Mouse (Mus musculus): ENCODE measurements at regions not wholly inside any gene's neighbourhood (a gene's known extent, or its start where the extent isn't known, plus 50 kb on each side); places are given as distances from the start of the nearest gene placed in this dataset.
A peak's percentile ranks its signal among the peaks of the same experiment; 100 is the strongest.

DNA sequence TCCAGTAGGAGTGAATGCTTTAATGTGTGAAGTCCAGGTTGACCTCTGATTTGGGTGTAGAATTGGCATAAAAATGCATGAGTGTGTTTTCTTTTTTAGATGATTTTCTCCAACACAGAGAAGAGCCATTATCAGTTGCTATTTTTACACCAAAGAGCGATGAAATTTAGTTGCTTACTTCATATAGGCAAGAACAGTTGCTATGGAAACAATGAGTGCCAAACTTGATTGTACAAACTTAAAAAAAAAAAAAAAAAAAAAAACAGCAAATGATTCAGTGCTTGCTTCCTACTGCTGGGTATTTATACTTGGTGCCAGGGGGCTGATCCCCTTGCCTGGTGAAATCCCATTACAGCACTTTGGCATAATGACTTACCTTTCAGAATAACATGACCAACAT, 268.0 kb downstream of the Sec23a start:
- H3K27me3 ChIP-seq (ENCODE audit: control insufficient read depth, insufficient read depth, low read length) = no peaks in the 10 kb centered on the region
- 93% methylated on average over 1 of the region's 1 CpGs for WGBS
- no peak overlapping the region for H3K9ac ChIP-seq (replicated peaks; ENCODE audit: low read length)
- H3K4me3 ChIP-seq (replicated peaks; ENCODE audit: low read depth, low read length) = no peak overlapping the region
- no peaks in the 10 kb centered on the region for H3K36me3 ChIP-seq (ENCODE audit: control insufficient read depth, insufficient read depth, low read length)
- DNase-seq (no peak), ATAC-seq (ENCODE audit: low FRiP score, low TSS enrichment) (no peak)
- no peak overlapping the region for H3K27ac ChIP-seq (replicated peaks; ENCODE audit: low read depth, low read length)
- H3K9me3 ChIP-seq (ENCODE audit: control insufficient read depth, low read length) = no peaks in the 10 kb centered on the region
- H3K4me1 ChIP-seq (ENCODE audit: control insufficient read depth, insufficient read depth, low read length) = no peaks in the 10 kb centered on the region
- no peak overlapping the region for H3K4me2 ChIP-seq (ENCODE audit: low read length)

DNA sequence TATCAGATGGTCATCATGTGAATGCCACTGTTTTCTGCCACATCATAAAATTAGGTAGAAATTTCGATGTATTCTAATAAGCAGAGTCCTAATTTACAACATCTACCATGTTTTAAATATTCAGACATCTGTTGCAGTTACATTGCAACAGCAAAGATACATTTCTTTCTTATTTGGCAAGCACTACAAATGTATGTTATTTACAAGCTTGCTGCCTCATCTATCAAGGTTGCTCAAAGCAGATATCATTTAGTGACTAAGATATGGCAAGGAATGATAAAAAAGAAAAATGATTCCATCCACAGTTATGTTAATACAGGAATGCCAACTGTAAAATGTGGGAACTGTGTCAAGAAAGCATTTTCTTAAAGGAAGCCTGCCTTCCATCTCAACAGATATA, 283.7 kb downstream of the Sec23a start:
- no peak overlapping the region for H3K27ac ChIP-seq (replicated peaks; ENCODE audit: low read depth, low read length)
- H3K27me3 ChIP-seq (ENCODE audit: control insufficient read depth, insufficient read depth, low read length) = no peaks in the 10 kb centered on the region
- ATAC-seq (ENCODE audit: low FRiP score, low TSS enrichment) (no peak), DNase-seq (no peak)
- 55% methylated on average over 1 of the region's 1 CpGs for WGBS
- H3K9me3 ChIP-seq (ENCODE audit: control insufficient read depth, low read length) = no peaks in the 10 kb centered on the region
- H3K4me1 ChIP-seq (ENCODE audit: control insufficient read depth, insufficient read depth, low read length) = no peaks in the 10 kb centered on the region
- no peaks in the 10 kb centered on the region for H3K36me3 ChIP-seq (ENCODE audit: control insufficient read depth, insufficient read depth, low read length)
- H3K4me3 ChIP-seq (replicated peaks; ENCODE audit: low read depth, low read length) = no peak overlapping the region
- no peak overlapping the region for H3K9ac ChIP-seq (replicated peaks; ENCODE audit: low read length)
- no peak overlapping the region for H3K4me2 ChIP-seq (ENCODE audit: low read length)

DNA sequence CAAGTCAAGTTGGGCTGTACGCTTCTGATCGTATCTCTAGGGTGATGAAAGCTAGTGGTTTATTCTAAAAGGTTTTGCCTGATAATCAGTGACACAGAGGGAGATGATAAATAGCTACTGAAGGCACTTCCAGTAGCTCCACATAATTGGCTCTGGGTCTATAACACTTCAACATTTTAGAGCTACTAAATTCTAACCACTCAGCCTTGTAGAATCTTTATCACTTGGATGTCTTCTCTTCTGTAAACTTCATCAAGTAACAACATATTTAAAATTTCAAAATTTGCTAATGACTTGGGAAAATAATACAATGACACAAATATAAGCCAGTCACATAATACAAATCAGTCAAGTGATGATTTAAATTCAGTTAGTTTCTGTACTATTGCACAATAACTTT, 284.3 kb downstream of the Sec23a start:
- ATAC-seq (ENCODE audit: low FRiP score, low TSS enrichment) (no peak), DNase-seq (no peak)
- Histone ChIP-seq H3K4me2 (ENCODE audit: low read length) (no peak overlapping the region), H3K9ac (replicated peaks; ENCODE audit: low read length) (no peak overlapping the region), H3K36me3 (ENCODE audit: control insufficient read depth, insufficient read depth, low read length) (no peaks in the 10 kb centered on the region), H3K4me3 (replicated peaks; ENCODE audit: low read depth, low read length) (no peak overlapping the region), H3K27ac (replicated peaks; ENCODE audit: low read depth, low read length) (no peak overlapping the region), H3K9me3 (ENCODE audit: control insufficient read depth, low read length) (no peaks in the 10 kb centered on the region), H3K27me3 (ENCODE audit: control insufficient read depth, insufficient read depth, low read length) (no peaks in the 10 kb centered on the region), H3K4me1 (ENCODE audit: control insufficient read depth, insufficient read depth, low read length) (no peaks in the 10 kb centered on the region)
- 98% methylated on average over 2 of the region's 2 CpGs for WGBS

GRCm38 (mm10) chr12:58717908-58718307, 293.9 kb downstream of the Sec23a start:
- Histone ChIP-seq H3K27me3 (ENCODE audit: control insufficient read depth, insufficient read depth, low read length) (no peaks in the 10 kb centered on the region), H3K36me3 (ENCODE audit: control insufficient read depth, insufficient read depth, low read length) (no peaks in the 10 kb centered on the region), H3K9me3 (ENCODE audit: control insufficient read depth, low read length) (no peaks in the 10 kb centered on the region), H3K4me3 (replicated peaks; ENCODE audit: low read depth, low read length) (no peak overlapping the region), H3K4me1 (ENCODE audit: control insufficient read depth, insufficient read depth, low read length) (no peaks in the 10 kb centered on the region), H3K9ac (replicated peaks; ENCODE audit: low read length) (no peak overlapping the region), H3K4me2 (ENCODE audit: low read length) (no peak overlapping the region), H3K27ac (replicated peaks; ENCODE audit: low read depth, low read length) (no peak overlapping the region)
- ATAC-seq (ENCODE audit: low FRiP score, low TSS enrichment) (no peak), DNase-seq (no peak)
- WGBS = 94% methylated on average over 6 of the region's 6 CpGs

DNA sequence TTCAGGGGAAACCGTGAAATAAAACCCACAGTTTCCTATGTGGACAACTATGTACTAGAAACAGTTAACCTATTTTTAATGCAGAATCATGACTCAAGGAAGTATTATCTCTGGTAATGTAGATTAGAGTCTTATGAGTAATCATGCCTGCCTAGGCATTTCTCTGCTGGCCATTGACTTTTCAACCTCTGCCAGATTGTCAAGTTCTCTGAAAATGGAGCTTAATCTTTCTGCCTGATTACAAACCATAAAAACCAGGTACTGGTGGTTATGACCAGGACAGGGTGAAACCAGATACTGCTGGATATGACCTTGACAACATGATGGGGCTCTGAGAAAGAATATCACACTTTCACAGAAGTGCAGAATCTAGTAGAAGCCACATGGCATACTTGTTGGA, 297.6 kb downstream of the Sec23a start:
- Histone ChIP-seq H3K9me3 (ENCODE audit: control insufficient read depth, low read length) (no peaks in the 10 kb centered on the region), H3K4me3 (replicated peaks; ENCODE audit: low read depth, low read length) (no peak overlapping the region), H3K27ac (replicated peaks; ENCODE audit: low read depth, low read length) (no peak overlapping the region), H3K4me2 (ENCODE audit: low read length) (no peak overlapping the region), H3K9ac (replicated peaks; ENCODE audit: low read length) (no peak overlapping the region), H3K4me1 (ENCODE audit: control insufficient read depth, insufficient read depth, low read length) (no peaks in the 10 kb centered on the region), H3K27me3 (ENCODE audit: control insufficient read depth, insufficient read depth, low read length) (no peaks in the 10 kb centered on the region), H3K36me3 (ENCODE audit: control insufficient read depth, insufficient read depth, low read length) (no peaks in the 10 kb centered on the region)
- ATAC-seq (ENCODE audit: low FRiP score, low TSS enrichment) (no peak), DNase-seq (no peak)
- 89% methylated on average over 1 of the region's 1 CpGs for WGBS

- no peaks in the 10 kb centered on the region for H3K36me3 ChIP-seq (ENCODE audit: control insufficient read depth, insufficient read depth, low read length)
- WGBS = 81% methylated on average over 5 of the region's 5 CpGs
- no peaks in the 10 kb centered on the region for H3K9me3 ChIP-seq (ENCODE audit: control insufficient read depth, low read length)
- H3K4me3 ChIP-seq (replicated peaks; ENCODE audit: low read depth, low read length) = no peak overlapping the region
- no peaks in the 10 kb centered on the region for H3K27me3 ChIP-seq (ENCODE audit: control insufficient read depth, insufficient read depth, low read length)
- ATAC-seq (ENCODE audit: low FRiP score, low TSS enrichment) (no peak), DNase-seq (no peak)
- no peak overlapping the region for H3K27ac ChIP-seq (replicated peaks; ENCODE audit: low read depth, low read length)
- H3K4me2 ChIP-seq (ENCODE audit: low read length) = no peak overlapping the region
- H3K4me1 ChIP-seq (ENCODE audit: control insufficient read depth, insufficient read depth, low read length) = no peaks in the 10 kb centered on the region
- H3K9ac ChIP-seq (replicated peaks; ENCODE audit: low read length) = no peak overlapping the region
These were observed 316.1 kb downstream of the Sec23a start for GRCm38 (mm10) chr12:58695680-58696079.

- H3K36me3 ChIP-seq (ENCODE audit: control insufficient read depth, insufficient read depth, low read length) = no peaks in the 10 kb centered on the region
- no peaks in the 10 kb centered on the region for H3K9me3 ChIP-seq (ENCODE audit: control insufficient read depth, low read length)
- no peaks in the 10 kb centered on the region for H3K27me3 ChIP-seq (ENCODE audit: control insufficient read depth, insufficient read depth, low read length)
- DNase-seq = peak; percentile 18
- ATAC-seq (ENCODE audit: low FRiP score, low TSS enrichment) = peak; percentile 55; the same call in 1 of the 2 replicates
- no peak overlapping the region for H3K27ac ChIP-seq (replicated peaks; ENCODE audit: low read depth, low read length)
- no peak overlapping the region for H3K4me3 ChIP-seq (replicated peaks; ENCODE audit: low read depth, low read length)
- WGBS = 76% methylated on average over 3 of the region's 3 CpGs
- H3K4me2 ChIP-seq (ENCODE audit: low read length) = no peak overlapping the region
- no peak overlapping the region for H3K9ac ChIP-seq (replicated peaks; ENCODE audit: low read length)
- no peaks in the 10 kb centered on the region for H3K4me1 ChIP-seq (ENCODE audit: control insufficient read depth, insufficient read depth, low read length)
These were observed 341.7 kb downstream of the Sec23a start for GRCm38 (mm10) chr12:58669914-58670635.

DNA sequence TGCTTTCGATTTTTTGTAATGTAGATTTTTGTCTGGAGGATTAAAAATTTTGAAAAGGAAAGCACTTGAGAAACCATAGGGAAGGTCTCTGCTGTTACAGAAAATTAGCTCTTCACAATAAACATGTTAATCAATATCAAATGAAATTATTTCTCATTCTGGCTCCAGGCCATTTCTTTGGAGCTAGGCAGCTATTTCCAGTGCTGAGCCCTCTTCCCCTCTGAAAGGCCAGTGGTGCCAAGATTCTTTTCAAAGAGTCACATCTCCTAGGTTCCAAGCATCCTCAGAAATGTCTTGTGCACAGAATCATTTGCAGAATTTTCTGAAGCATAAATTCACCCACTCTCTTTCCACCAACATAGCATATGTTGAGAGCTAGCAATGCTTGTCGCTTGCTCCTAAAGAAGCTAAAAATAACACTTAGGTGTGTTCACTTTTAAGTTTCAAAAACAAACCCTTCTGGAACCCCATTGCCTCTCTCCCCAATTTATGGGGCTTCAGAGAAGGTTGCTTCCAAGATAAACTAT, 357.2 kb downstream of the Sec23a start:
- no peak overlapping the region for H3K4me2 ChIP-seq (ENCODE audit: low read length)
- no peak overlapping the region for H3K9ac ChIP-seq (replicated peaks; ENCODE audit: low read length)
- 0 out of 2 replicates have a peak, but pooled peaks cover 7% of the 10 kb centered on the region for H3K4me1 ChIP-seq (ENCODE audit: control insufficient read depth, insufficient read depth, low read length)
- no peaks in the 10 kb centered on the region for H3K27me3 ChIP-seq (ENCODE audit: control insufficient read depth, insufficient read depth, low read length)
- WGBS = 86% methylated on average over 2 of the region's 2 CpGs
- ATAC-seq (ENCODE audit: low FRiP score, low TSS enrichment) (no peak), DNase-seq (peak; percentile 51)
- H3K9me3 ChIP-seq (ENCODE audit: control insufficient read depth, low read length) = no peaks in the 10 kb centered on the region
- no peak overlapping the region for H3K27ac ChIP-seq (replicated peaks; ENCODE audit: low read depth, low read length)
- no peak overlapping the region for H3K4me3 ChIP-seq (replicated peaks; ENCODE audit: low read depth, low read length)
- no peaks in the 10 kb centered on the region for H3K36me3 ChIP-seq (ENCODE audit: control insufficient read depth, insufficient read depth, low read length)

- no peak for ATAC-seq (ENCODE audit: low FRiP score, low TSS enrichment)
- 0 out of 2 replicates have a peak, but pooled peaks cover 7% of the 10 kb centered on the region for H3K4me1 ChIP-seq (ENCODE audit: control insufficient read depth, insufficient read depth, low read length)
- no peaks in the 10 kb centered on the region for H3K36me3 ChIP-seq (ENCODE audit: control insufficient read depth, insufficient read depth, low read length)
- WGBS = 54% methylated on average over 6 of the region's 6 CpGs
- H3K27me3 ChIP-seq (ENCODE audit: control insufficient read depth, insufficient read depth, low read length) = no peaks in the 10 kb centered on the region
- no peak overlapping the region for H3K4me2 ChIP-seq (ENCODE audit: low read length)
- no peak overlapping the region for H3K27ac ChIP-seq (replicated peaks; ENCODE audit: low read depth, low read length)
- H3K9me3 ChIP-seq (ENCODE audit: control insufficient read depth, low read length) = no peaks in the 10 kb centered on the region
- H3K9ac ChIP-seq (replicated peaks; ENCODE audit: low read length) = no peak overlapping the region
- DNase-seq = peak; percentile 62
- H3K4me3 ChIP-seq (replicated peaks; ENCODE audit: low read depth, low read length) = no peak overlapping the region
These were observed 358.1 kb downstream of the Sec23a start for GRCm38 (mm10) chr12:58653751-58654150.

Data from midbrain, embryonic 14.5 days (tissue).